Mouse (Mus musculus): ENCODE results near the gene Rbak. TPM values are rescaled to one million over a fixed set of nuclear protein-coding genes. Genes with fewer than 3 reads are reported as not detected.

The Rbak gene
- polyA plus RNA-seq, 1 experiment, result 17.3 TPM

DNA sequence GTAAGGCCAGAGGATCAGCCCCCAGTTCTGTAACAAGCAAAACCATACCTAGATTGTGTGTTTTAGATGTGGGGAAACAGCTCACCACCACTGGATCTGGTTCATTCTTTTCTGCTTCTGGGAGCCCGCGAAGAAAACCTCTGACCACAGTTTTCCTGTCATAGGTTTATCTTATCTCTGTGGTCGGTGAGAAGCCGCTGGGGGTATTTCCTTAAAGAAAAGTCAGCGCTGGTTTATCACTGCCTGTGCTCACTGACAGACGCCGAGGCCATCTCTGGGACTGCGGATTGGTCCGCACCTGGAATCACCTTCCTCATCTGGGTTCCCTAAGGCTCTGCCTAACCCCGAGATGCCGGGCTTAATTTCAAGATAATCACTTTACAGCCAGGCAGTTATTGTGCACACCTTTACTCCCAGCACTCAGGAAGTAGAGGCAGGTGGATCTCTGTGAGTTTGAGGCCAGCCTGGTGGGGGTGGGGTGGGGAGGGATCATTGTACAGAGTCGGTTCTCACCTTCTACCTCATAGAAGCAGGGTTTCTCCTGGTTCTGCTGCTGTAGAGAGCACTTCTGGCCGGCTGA is 47.5 kb downstream of the Rbak start:
- no peak for DNase-seq (ENCODE audit: low read depth)
- TF ChIP-seq POLR2A (IDR thresholded peaks at IDR 0.05; ENCODE audit: borderline replicate concordance, extremely low read depth, insufficient read depth, insufficient read length, poor library complexity, severe bottlenecking) (no peak), CTCF (IDR thresholded peaks at IDR 0.05; ENCODE audit: borderline replicate concordance, extremely low read depth, insufficient read depth, insufficient read length) (no peak)

DNA sequence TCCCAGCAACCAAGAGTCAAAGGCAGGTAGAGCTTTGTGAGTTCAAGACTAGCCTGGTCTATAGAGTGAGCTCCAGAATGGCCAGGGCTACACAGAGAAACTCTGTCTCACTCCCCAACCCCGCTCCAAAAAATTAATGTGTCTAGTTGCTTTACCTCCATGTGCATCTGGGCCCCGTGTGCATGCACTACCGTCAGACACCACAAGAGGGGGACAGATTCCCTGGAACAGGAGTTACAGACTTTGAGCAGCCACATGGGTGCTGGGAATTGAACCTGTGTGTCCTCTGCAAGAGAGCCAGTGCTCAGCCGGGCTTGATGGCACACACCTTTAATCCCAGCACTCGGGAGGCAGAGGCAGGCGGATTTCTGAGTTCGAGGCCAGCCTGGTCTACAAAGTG is 50.2 kb downstream of the Rbak start:
- TF ChIP-seq CTCF (IDR thresholded peaks at IDR 0.05; ENCODE audit: borderline replicate concordance, extremely low read depth, insufficient read depth, insufficient read length) (peak; percentile 35; the same call in 1 of the 2 replicates), POLR2A (IDR thresholded peaks at IDR 0.05; ENCODE audit: borderline replicate concordance, extremely low read depth, insufficient read depth, insufficient read length, poor library complexity, severe bottlenecking) (no peak)
- no peak for DNase-seq (ENCODE audit: low read depth)

DNA sequence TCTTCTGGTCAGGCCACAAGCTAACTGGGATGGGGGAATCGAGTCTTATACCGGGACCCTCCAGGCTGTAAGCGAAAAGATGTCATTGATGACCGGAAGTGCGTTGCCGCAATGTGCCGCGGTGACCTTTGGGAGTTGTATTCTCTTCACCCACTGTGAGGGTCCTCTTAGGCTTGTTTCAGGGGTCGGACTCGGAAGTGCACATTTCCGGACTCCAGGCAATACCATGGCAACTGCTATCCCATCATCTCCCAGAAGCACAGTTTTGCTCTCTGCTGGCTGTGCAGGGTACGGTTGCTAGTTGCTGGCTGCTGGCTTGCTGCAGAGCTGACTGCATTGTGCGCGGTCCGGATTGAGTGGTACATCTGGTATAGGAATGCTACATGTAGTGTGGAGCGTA is 51.5 kb downstream of the Rbak start:
- TF ChIP-seq POLR2A (IDR thresholded peaks at IDR 0.05; ENCODE audit: borderline replicate concordance, extremely low read depth, insufficient read depth, insufficient read length, poor library complexity, severe bottlenecking) (no peak), CTCF (IDR thresholded peaks at IDR 0.05; ENCODE audit: borderline replicate concordance, extremely low read depth, insufficient read depth, insufficient read length) (no peak)
- DNase-seq (ENCODE audit: low read depth), result peak; percentile 12

DNA sequence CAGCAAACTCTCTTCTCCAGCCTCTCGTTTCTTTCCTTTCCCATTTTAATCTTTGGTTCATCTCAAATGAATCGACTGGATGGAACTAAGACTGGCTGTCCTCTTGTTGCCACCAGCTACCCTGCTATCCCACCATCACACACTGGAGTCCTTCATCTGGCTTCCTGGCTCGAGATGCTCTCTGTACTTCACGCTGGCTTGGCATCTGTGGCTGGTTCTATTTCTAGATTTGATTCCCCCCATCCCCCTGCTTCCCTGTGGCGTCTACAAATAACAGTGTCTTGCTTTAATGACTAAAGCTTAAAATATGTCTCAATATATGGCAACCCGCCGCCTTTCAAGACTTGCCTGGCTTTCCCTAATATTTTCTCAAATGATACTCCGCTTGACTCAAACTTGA is 52.7 kb downstream of the Rbak start:
- no peak for TF ChIP-seq CTCF (IDR thresholded peaks at IDR 0.05; ENCODE audit: borderline replicate concordance, extremely low read depth, insufficient read depth, insufficient read length)
- TF ChIP-seq POLR2A (IDR thresholded peaks at IDR 0.05; ENCODE audit: borderline replicate concordance, extremely low read depth, insufficient read depth, insufficient read length, poor library complexity, severe bottlenecking), result no peak

DNA sequence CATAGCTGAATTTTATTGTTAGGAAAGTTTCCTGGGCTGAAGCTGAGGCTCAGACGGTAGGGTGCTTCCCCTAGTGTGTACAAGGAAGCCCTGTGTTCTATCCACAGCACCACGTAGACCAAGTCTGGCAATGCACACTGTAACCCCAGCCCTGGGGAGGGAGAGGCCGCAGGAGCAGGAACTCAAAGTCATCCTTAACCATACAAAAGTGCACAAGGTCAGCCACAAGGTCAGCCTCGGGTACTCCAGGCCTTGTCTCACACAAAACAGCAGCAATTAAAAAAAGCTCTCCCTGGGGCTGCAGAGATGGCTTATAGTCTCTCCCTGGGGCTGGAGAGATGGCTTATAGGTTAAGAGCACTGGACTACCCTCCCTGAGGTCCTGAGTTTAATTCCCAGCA is 53.7 kb downstream of the Rbak start:
- TF ChIP-seq POLR2A (IDR thresholded peaks at IDR 0.05; ENCODE audit: borderline replicate concordance, extremely low read depth, insufficient read depth, insufficient read length, poor library complexity, severe bottlenecking) (no peak), CTCF (IDR thresholded peaks at IDR 0.05; ENCODE audit: borderline replicate concordance, extremely low read depth, insufficient read depth, insufficient read length) (no peak)
- DNase-seq (ENCODE audit: low read depth), result no peak

More for the DNA sequence above, 52.7 kb downstream of the Rbak start:
- DNase-seq (ENCODE audit: low read depth), result no peak

DNA sequence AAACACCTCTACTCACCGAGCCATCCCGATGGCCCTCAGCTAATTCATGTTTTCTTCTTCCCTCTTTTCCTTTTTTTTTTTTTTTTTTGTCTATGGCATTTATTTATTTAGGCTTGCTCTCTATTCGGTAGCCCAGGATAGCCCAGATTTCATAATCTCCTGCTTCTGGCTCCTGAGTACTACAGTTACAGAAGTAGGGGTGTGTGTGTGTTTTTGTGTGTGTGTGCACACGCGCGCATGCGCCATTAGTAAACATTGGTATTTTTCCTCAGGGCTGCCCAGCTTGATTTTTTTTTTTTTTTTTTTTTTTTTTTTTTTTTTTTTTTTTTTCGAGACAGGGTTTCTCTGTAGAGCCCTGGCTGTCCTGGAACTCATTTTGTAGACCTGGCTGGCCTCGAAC is 54.5 kb downstream of the Rbak start:
- TF ChIP-seq CTCF (IDR thresholded peaks at IDR 0.05; ENCODE audit: borderline replicate concordance, extremely low read depth, insufficient read depth, insufficient read length) (no peak), POLR2A (IDR thresholded peaks at IDR 0.05; ENCODE audit: borderline replicate concordance, extremely low read depth, insufficient read depth, insufficient read length, poor library complexity, severe bottlenecking) (no peak)
- no peak for DNase-seq (ENCODE audit: low read depth)

DNA sequence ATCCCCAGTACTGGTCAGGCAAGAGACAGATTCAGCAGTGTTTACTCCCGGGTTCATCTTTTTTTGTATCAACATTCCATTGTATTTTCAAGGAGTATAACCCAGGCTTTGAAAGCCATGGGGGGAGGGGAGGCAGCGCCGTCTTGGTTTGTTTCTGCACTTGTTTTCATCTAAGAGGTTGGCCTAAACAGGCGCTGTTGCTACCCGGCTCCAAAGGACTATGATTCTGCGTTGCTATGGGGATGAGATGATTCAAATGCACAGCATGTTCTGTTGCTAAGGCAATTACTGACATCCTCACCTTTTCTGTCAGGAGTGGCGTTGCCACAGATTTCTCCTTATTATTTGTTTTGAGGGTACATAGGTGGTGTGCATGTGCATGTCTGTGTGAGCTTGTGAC is 55.0 kb downstream of the Rbak start:
- no peak for TF ChIP-seq POLR2A (IDR thresholded peaks at IDR 0.05; ENCODE audit: borderline replicate concordance, extremely low read depth, insufficient read depth, insufficient read length, poor library complexity, severe bottlenecking)
- TF ChIP-seq CTCF (IDR thresholded peaks at IDR 0.05; ENCODE audit: borderline replicate concordance, extremely low read depth, insufficient read depth, insufficient read length), result no peak
- DNase-seq (ENCODE audit: low read depth), result peak; percentile 92

DNA sequence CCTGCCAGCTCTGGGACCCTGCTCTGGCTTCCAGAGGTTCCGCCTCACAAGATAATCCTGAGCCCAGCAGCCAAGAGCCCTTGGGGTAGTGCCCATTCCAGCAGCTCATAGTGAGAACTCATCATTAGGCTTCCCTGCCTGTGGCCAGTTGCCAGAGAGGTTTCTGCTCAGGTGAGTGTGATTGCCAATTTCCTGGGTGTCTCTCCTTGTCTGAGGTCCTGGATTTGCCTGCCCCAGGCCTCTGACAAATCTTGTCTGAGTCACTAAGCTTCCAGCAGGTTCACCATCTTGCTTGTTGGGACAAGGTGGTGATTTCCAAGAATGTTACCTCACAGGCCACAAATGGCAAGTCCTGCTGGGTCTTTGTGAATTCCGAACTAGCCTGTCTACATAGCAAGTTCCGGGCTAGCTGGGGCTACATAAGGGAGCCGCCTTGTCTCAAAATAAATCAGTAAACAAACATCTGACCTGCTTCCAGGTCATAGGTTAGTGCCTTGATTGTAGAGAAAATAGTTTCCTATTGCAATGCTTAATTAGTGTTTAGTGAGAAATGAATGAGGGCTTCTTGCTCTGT is 55.7 kb downstream of the Rbak start:
- no peak for DNase-seq (ENCODE audit: low read depth)
- no peak for TF ChIP-seq POLR2A (IDR thresholded peaks at IDR 0.05; ENCODE audit: borderline replicate concordance, extremely low read depth, insufficient read depth, insufficient read length, poor library complexity, severe bottlenecking)
- TF ChIP-seq CTCF (IDR thresholded peaks at IDR 0.05; ENCODE audit: borderline replicate concordance, extremely low read depth, insufficient read depth, insufficient read length), result no peak

DNA sequence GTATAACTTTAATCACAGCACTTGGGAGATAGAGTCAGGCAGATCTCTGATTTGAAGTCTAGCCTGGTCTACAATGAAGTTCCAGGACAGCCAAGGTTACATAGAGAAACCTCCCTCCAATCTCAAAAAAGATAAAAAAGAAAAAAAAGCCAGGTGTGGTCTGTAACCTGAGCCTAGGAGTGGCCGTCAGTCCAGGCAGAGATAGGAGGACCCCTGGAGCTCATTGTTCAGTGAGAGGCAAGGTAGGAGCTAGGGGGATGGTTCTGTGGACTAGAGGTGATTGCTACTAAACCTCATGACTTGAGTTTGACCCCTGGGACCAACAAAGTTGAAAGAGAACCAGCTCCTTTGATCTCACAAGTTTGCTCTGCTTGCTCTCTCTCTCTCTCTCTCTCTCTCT is 57.9 kb downstream of the Rbak start:
- TF ChIP-seq POLR2A (IDR thresholded peaks at IDR 0.05; ENCODE audit: borderline replicate concordance, extremely low read depth, insufficient read depth, insufficient read length, poor library complexity, severe bottlenecking) (no peak), CTCF (IDR thresholded peaks at IDR 0.05; ENCODE audit: borderline replicate concordance, extremely low read depth, insufficient read depth, insufficient read length) (no peak)
- no peak for DNase-seq (ENCODE audit: low read depth)

Other genes starting within 250 kb of the Rbak start
- gene Fscn1, start 220.4 kb downstream of the Rbak start, polyA plus RNA-seq (2012; rRNA removed), result 634 and 658 TPM in 2 replicates
- 32.9 and 33.2 TPM in 2 replicates for gene Rnf216, start 67.8 kb downstream of the Rbak start, polyA plus RNA-seq (2012; rRNA removed)
- gene Olfr718-ps1, start 33.2 kb downstream of the Rbak start, polyA plus RNA-seq (2012; rRNA removed), result not detected in 2 replicates
- not detected in 2 replicates for gene Spdye4b, start 242 bp upstream of the Rbak start, polyA plus RNA-seq (2012; rRNA removed)
- not detected in 2 replicates for gene Spdye4a, start 46.1 kb upstream of the Rbak start, polyA plus RNA-seq (2012; rRNA removed)
- 32.3 and 34.8 TPM in 2 replicates for gene Zfp12, start 54.4 kb upstream of the Rbak start, polyA plus RNA-seq (2012; rRNA removed)
- 19.4 and 31.7 TPM in 2 replicates for gene Zfp316, start 89.2 kb upstream of the Rbak start, polyA plus RNA-seq (2012; rRNA removed)
- gene Zfp853, start 112.8 kb upstream of the Rbak start, polyA plus RNA-seq (2012; rRNA removed), result 1.9 and 3.8 TPM in 2 replicates
- gene E130309D02Rik, start 134.6 kb upstream of the Rbak start, polyA plus RNA-seq (2012; rRNA removed), result 33.1 and 33.9 TPM in 2 replicates
- 70.3 and 76.3 TPM in 2 replicates for gene Zdhhc4, start 148.5 kb upstream of the Rbak start, polyA plus RNA-seq (2012; rRNA removed)
- gene Grid2ip, start 176.6 kb upstream of the Rbak start, polyA plus RNA-seq (2012; rRNA removed), result 1.4 and 1.9 TPM in 2 replicates
- gene Kdelr2, start 223.1 kb upstream of the Rbak start, polyA plus RNA-seq (2012; rRNA removed), result 58.0 and 68.0 TPM in 2 replicates

Measured in brain, embryonic 14.5 days (tissue).